Mouse (Mus musculus) A20 (cell line): Measurements from ENCODE around the gene Nat14.
A peak's percentile ranks its signal among the peaks of the same experiment; 100 is the strongest.

Experiments
- DNase-seq: peaks from one replicate; pipeline ENCODE4 v3.0.0-alpha.2; 2011; ENCODE audit warnings: low read depth, low spot score

Nat14 gene

DNA sequence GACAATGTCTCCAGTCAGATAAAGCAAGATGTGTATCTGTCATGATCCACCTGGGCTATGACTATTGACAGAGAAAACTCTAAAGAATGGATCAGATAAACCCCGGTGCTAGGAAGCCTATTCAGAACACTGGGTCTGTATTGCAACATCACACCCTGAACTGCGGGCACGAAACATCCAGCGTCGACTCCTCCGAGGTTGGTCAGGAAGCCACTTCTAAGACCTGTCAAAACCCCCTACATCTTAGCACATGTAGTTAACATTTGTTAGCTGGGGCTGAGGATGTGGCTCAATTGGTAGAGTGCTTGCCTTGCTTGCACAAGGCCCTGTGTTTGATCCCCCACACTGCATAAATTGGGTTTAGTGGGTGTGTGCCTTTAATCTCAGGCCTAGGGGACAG, 26.6 kb downstream of the Nat14 start:
- no peak for DNase-seq

DNA sequence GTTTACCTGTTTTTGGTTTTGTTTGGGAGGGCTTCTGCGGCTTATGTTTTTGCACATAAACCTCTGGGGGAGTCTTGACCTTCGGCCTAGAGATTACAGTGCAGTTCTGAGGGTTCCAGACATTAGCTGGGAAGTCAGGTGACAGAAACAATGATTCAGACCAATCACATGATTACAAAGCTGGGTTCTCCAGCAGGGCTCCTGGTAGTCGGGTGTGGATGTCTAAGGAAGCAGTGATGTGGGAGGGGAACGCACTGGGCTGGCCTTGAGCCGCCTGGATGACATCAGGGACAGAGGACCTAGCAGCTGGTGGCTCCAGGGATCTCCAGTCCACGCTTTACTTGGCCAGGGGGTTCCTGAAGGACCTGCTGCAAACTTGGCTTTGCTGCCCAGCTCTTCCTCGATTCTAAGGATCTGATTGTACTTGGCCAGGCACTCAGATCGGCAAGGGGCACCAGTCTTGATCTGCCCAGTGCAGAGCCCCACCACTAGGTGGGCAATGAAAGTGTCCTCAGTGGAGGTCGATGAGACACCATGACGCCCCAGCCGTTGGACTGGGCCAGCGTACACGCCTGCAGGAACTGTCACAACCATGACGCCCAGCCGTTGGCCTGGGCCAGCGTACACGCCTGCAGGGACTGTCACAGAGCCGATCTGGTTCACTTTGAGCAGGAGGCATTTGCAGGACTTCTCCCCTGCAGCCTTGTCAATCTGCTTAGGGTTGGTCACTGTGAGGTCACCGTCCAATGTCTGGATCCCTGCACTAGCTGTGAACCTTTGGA, 28.9 kb downstream of the Nat14 start:
- no peak for DNase-seq

DNA sequence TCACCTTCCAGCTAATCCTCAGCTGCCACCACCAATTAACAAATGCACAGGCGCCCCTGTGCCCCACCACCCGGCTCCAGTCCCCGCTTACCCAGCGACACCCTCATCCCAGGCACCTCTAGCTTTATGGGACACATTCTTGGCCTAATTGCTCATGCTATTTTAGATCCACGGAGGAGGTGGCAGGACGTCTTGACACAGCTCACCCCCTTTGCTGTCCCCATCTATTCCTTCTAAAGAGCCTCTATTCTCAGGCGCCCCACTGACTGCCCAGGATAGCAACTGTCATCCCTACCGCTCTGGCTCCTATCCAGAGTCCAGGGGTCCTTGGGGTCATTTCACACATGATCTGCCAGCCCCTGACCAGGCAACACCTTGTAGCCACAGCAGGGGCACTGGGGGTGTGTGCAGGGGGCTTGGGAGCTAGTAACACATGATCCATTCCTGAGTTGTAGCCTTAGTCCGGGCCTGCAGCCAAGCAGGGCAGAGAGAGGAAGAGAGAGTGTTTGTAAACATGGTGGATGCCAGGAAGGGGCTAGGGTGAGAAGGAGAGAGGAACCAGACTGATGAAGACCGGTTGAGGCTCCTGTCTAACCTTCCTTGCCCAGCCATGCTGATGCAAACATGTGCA, 32.1 kb downstream of the Nat14 start:
- no peak for DNase-seq

DNA sequence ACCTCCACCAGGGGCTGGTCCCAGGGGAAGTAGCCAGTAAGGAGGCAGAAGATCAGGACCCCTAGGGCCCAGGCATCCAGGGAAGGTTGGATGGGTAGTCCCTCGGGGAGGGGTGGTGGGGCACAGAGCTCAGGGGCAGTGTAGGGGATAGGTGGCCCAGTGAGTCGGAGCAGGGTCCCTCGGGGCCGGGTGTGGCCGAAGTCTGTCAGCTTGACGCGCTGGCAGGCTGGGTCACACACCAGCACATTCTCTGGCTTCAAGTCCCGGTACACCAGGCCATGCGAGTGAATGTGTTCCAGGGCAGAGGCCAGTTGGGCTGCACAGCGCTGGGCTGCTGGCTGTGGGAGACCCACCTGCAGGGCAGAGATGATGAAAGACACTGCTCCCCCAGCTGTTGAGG, 35.5 kb downstream of the Nat14 start:
- DNase-seq = no peak

DNA sequence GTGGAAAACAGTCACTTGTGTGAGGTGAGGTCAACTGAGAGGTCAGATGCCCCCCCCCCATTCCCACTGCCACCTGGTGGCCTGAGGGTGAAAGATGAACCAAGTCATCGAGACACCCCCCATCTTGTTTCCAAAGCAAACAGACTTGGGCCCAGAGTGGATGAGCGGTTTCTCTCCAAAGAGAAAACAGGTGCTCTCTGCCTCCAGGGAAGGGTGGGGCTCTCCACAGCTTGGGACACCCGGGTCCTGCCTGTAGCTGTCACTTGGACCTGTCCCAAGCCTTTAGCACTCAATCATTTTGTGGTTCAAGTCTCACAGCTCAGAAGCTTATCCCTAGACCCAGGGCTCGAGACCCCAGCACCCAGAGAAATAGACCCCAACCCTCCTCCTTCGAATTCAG, 41.7 kb downstream of the Nat14 start:
- DNase-seq = no peak

DNA sequence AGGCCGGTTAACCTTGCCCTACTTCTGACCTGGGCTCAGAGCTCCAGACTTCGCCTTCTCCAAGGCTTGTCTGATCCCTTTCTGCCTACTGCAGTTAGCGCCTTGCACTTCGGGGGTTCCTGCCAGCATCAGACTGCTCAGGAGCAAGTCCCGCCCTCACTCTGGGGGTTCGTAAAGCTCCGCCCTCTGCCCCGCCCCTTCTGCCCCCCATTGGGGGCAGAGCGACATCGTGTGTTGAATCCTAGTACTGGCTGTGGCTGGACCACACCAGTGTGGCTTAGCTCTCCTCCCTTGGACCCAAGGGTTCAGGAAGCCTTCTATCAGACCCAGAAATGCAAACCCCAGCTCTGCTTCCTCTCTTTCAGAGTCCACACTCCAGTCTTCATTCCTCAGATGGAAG, 42.4 kb downstream of the Nat14 start, which contains the start of gene Sbk2:
Gene Sbk2 (minus strand): TSS at position 135 of the 400 bp plus-strand sequence.
- DNase-seq = peak; percentile 90

DNA sequence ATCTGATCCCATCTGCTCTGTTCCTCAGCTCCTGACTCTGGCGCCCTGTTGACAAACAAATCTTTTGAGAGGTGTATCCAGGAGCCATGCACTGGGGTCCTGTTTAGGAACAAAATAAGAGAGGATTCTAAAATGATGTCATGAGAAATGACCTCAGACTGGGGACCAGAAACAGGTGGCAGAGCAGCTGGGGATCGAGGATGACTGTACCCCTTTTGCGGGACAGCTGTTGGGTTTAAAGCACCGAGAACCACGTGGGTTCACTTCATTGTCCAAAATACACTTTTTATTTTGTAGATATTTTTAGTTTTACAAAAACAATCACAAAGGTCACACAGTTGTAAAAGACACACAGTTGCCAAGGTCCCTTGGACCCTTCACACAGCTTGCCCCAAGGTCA, 43.2 kb downstream of the Nat14 start:
- no peak for DNase-seq

DNA sequence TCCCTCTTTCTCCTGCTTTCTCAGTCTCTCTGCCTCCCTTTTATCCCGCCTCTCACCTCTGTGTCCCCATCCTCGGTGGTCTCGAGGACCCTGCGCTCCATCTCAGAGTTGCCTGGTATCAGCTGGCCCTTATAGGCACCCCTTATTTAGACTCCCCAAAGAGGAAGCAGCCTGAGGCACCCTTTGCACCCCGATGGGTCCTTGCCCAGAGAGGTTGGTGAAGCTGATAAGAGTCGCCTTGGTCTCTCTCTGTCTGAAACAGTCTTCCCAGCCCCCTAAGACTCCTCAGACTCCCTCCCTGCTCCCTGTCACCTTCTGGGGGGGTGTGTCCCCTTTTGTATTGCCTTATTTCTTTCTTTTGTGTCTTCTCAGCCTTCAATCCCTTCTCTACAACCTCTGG, 49.2 kb downstream of the Nat14 start, which contains the start of gene Sbk3:
Gene Sbk3 (minus strand): TSS at position 101 of the 400 bp plus-strand sequence.
- DNase-seq = no peak

DNA sequence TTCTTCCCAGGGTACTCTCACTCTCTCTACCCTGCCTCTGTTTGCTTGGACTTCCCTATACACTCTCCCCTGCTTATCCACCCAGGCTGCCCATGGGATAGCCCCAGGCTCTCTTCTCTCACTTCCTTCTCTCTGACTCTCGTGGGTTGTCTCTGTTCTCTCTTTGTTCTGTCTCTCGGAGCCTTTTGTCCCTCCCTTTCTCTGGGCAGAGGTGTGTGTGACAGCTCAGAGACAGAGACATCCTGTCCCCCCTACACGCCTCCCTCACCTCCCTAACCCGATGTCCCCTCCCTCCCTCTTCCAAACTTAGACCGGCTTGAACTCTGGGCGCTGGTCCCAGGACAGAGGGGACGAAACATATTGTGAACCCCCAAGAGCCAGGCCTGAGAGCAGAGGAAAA, 49.9 kb downstream of the Nat14 start:
- DNase-seq = no peak

DNA sequence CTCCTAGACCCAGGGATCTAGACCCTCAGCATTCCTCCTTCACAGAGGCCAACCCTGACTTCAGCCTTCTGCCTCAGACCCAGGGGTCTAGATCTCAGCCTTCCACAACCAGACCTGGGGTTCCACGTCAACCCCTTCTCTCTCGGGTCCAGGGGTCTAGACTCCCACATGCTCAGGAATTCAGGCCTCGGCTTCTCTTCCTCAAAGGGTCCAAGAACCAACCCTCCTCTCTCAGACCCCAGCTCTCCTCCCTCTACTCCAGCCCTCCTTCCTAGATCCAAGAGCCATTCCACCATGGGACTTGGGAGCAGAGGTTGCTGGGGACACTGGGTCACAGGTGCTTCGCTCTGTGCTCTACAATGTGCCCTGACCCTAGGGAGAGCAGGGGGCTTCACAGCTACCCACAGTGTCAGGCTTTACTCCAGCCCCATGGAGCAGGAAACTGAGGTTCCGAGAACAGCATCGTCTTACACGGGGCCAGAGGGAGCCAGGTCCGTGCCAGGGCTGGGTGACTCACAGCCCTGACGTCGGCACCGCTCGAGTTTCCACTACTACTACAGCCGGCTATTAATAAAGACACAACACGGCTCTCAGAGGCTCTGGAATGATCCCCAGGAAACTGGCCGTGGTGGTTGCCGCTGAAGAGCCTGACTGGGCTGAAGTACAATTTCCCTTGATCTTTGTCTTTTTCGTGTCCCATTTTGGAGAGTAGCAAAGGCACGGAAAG, 50.7 kb downstream of the Nat14 start:
- DNase-seq = no peak
